Comparison of ENCODE assay signal across 21 mouse cellular contexts in genomic region chr2:10195162-10195561, GRCm38 (mm10). TPM values are rescaled to one million over a fixed set of nuclear protein-coding genes. Genes with fewer than 3 reads are reported as not detected.
DNase-seq lines count a peak whose midpoint lies in the region; ATAC-seq lines count a peak whose summit lies in the region.
"Had no signal": no experiment of that assay in that cellular context is flagged by ENCODE, and none has a peak within 500 bp of the region (broad histone marks: within the 10 kb centered on the region; RNA-seq: fewer than 3 reads in every experiment).

No protein-coding gene starts in this region.

- no peaks in the 10 kb centered on the region for H3K27me3 ChIP-seq in hindbrain, embryonic 11.5 days (ENCODE audit: control insufficient read depth, insufficient read depth, low read length)
- no peaks in the 10 kb centered on the region for H3K27me3 ChIP-seq in hindbrain, embryonic 16.5 days (replicated peaks; ENCODE audit: control insufficient read depth, insufficient read depth, low read length)
- no peaks in the 10 kb centered on the region for H3K27me3 ChIP-seq in midbrain, embryonic 11.5 days (ENCODE audit: control insufficient read depth, insufficient read depth, low read length)
- H3K27me3 ChIP-seq in midbrain, embryonic 16.5 days (ENCODE audit: control insufficient read depth, insufficient read depth, low read depth, low read length) = no peaks in the 10 kb centered on the region
- H3K27me3 ChIP-seq in kidney, embryonic 15.5 days = no peaks in the 10 kb centered on the region
- H3K27me3 ChIP-seq: midbrain, embryonic 15.5 days had no signal

- ATAC-seq in hindbrain, embryonic 11.5 days (ENCODE audit: low FRiP score) = no peak
- no peak for ATAC-seq in hindbrain, embryonic 16.5 days
- no peak for ATAC-seq in midbrain, embryonic 11.5 days (ENCODE audit: low FRiP score)
- no peak for ATAC-seq in midbrain, embryonic 16.5 days
- peak; percentile 61 for ATAC-seq in megakaryocyte progenitor cell, adult 5-6 weeks (replicated peaks; ENCODE audit: poor library complexity)
- ATAC-seq in kidney, embryonic 15.5 days (replicated peaks; ENCODE audit: low FRiP score) = no peak
- ATAC-seq: forebrain, embryonic 14.5 days; midbrain, embryonic 15.5 days had no signal

- no peak overlapping the region for H3K27ac ChIP-seq in hindbrain, embryonic 11.5 days (ENCODE audit: low read depth, low read length)
- no peak overlapping the region for H3K27ac ChIP-seq in hindbrain, embryonic 16.5 days (ENCODE audit: low read depth, low read length)
- H3K27ac ChIP-seq in midbrain, embryonic 11.5 days (ENCODE audit: low read depth, low read length) = no peak overlapping the region
- H3K27ac ChIP-seq in midbrain, embryonic 16.5 days (ENCODE audit: low read length) = no peak overlapping the region
- no peak overlapping the region for H3K27ac ChIP-seq in kidney, embryonic 15.5 days
- H3K27ac ChIP-seq: gastrocnemius, adult 2 months; heart, embryonic 10.5 days; midbrain, embryonic 15.5 days had no signal

- no peak overlapping the region for H3K4me3 ChIP-seq in hindbrain, embryonic 11.5 days (ENCODE audit: low read depth, low read length)
- no peak overlapping the region for H3K4me3 ChIP-seq in hindbrain, embryonic 16.5 days (ENCODE audit: low read length)
- H3K4me3 ChIP-seq in midbrain, embryonic 11.5 days (ENCODE audit: low read depth, low read length) = no peak overlapping the region
- no peak overlapping the region for H3K4me3 ChIP-seq in midbrain, embryonic 16.5 days (ENCODE audit: low read depth, low read length)
- no peak overlapping the region for H3K4me3 ChIP-seq in kidney, embryonic 15.5 days (replicated peaks)
- H3K4me3 ChIP-seq: gastrocnemius, adult 2 months; heart, embryonic 10.5 days; midbrain, embryonic 15.5 days had no signal

- H3K9ac ChIP-seq in hindbrain, embryonic 11.5 days (ENCODE audit: low read depth, low read length) = no peak overlapping the region
- no peak overlapping the region for H3K9ac ChIP-seq in hindbrain, embryonic 16.5 days (ENCODE audit: low read depth, low read length)
- H3K9ac ChIP-seq in midbrain, embryonic 11.5 days (ENCODE audit: low read length) = no peak overlapping the region
- no peak overlapping the region for H3K9ac ChIP-seq in midbrain, embryonic 16.5 days (ENCODE audit: low read depth, low read length)
- no peak overlapping the region for H3K9ac ChIP-seq in kidney, embryonic 15.5 days
- H3K9ac ChIP-seq: midbrain, embryonic 15.5 days had no signal

- H3K4me2 ChIP-seq in hindbrain, embryonic 11.5 days (replicated peaks; ENCODE audit: low read depth, low read length) = no peak overlapping the region
- H3K4me2 ChIP-seq in hindbrain, embryonic 16.5 days (ENCODE audit: low read length) = no peak overlapping the region
- no peak overlapping the region for H3K4me2 ChIP-seq in midbrain, embryonic 11.5 days
- no peak overlapping the region for H3K4me2 ChIP-seq in midbrain, embryonic 16.5 days (ENCODE audit: low read length)
- no peak overlapping the region for H3K4me2 ChIP-seq in kidney, embryonic 15.5 days
- H3K4me2 ChIP-seq: midbrain, embryonic 15.5 days had no signal

- H3K9me3 ChIP-seq in hindbrain, embryonic 11.5 days (ENCODE audit: control insufficient read depth, low read length) = no peaks in the 10 kb centered on the region
- H3K9me3 ChIP-seq in hindbrain, embryonic 16.5 days (ENCODE audit: control insufficient read depth, low read length) = no peaks in the 10 kb centered on the region
- no peaks in the 10 kb centered on the region for H3K9me3 ChIP-seq in midbrain, embryonic 11.5 days (ENCODE audit: control insufficient read depth, low read length)
- no peaks in the 10 kb centered on the region for H3K9me3 ChIP-seq in midbrain, embryonic 16.5 days (replicated peaks; ENCODE audit: control insufficient read depth, low read length, poor library complexity, severe bottlenecking)
- no peaks in the 10 kb centered on the region for H3K9me3 ChIP-seq in kidney, embryonic 15.5 days (replicated peaks)
- H3K9me3 ChIP-seq: heart, embryonic 10.5 days; midbrain, embryonic 15.5 days had no signal

- H3K4me1 ChIP-seq in hindbrain, embryonic 11.5 days (replicated peaks; ENCODE audit: control insufficient read depth, insufficient read depth, low read length) = no peaks in the 10 kb centered on the region
- H3K4me1 ChIP-seq in hindbrain, embryonic 16.5 days (ENCODE audit: control insufficient read depth, insufficient read depth, low read depth, low read length) = no peaks in the 10 kb centered on the region
- no peaks in the 10 kb centered on the region for H3K4me1 ChIP-seq in midbrain, embryonic 11.5 days (ENCODE audit: control insufficient read depth, insufficient read depth, low read length)
- H3K4me1 ChIP-seq in midbrain, embryonic 16.5 days (ENCODE audit: control insufficient read depth, insufficient read depth, low read length) = no peaks in the 10 kb centered on the region
- H3K4me1 ChIP-seq in kidney, embryonic 15.5 days = no peaks in the 10 kb centered on the region
- H3K4me1 ChIP-seq: heart, embryonic 10.5 days; midbrain, embryonic 15.5 days had no signal

- WGBS in hindbrain, embryonic 11.5 days = 72% methylated on average over 3 of the region's 3 CpGs
- 82% methylated on average over 3 of the region's 3 CpGs for WGBS in hindbrain, embryonic 16.5 days
- 86% methylated on average over 3 of the region's 3 CpGs for WGBS in midbrain, embryonic 11.5 days
- 94% methylated on average over 2 of the region's 3 CpGs for WGBS in midbrain, embryonic 16.5 days
- WGBS in kidney, embryonic 15.5 days = 80% methylated on average over 3 of the region's 3 CpGs

- H3K36me3 ChIP-seq in hindbrain, embryonic 11.5 days (ENCODE audit: control insufficient read depth, insufficient read depth, low read length) = no peaks in the 10 kb centered on the region
- no peaks in the 10 kb centered on the region for H3K36me3 ChIP-seq in hindbrain, embryonic 16.5 days (ENCODE audit: control insufficient read depth, insufficient read depth, low read length)
- H3K36me3 ChIP-seq in midbrain, embryonic 11.5 days (ENCODE audit: control insufficient read depth, insufficient read depth, low read length) = no peaks in the 10 kb centered on the region
- no peaks in the 10 kb centered on the region for H3K36me3 ChIP-seq in midbrain, embryonic 16.5 days (ENCODE audit: control insufficient read depth, insufficient read depth, low read length)
- no peaks in the 10 kb centered on the region for H3K36me3 ChIP-seq in kidney, embryonic 15.5 days
- H3K36me3 ChIP-seq: heart, embryonic 10.5 days; midbrain, embryonic 15.5 days had no signal

- DNase-seq in hindbrain, embryonic 11.5 days (ENCODE audit: low spot score) = peak; percentile 5
- peak; percentile 17 for DNase-seq in midbrain, embryonic 11.5 days (ENCODE audit: low spot score, missing footprints)
- DNase-seq in MEL-GATA-1-ER (ENCODE audit: extremely low read depth, low read depth) = peak; percentile 16
- no peak for DNase-seq in adrenal gland, adult 8-10 months
- DNase-seq: adrenal gland, postnatal 36 days; cerebellum, adult 11 months; gastrocnemius, adult 2 months; heart, postnatal 36 days; kidney, postnatal 14 days; lung, postnatal 10 days; retina, postnatal 1 day; spleen, adult 18-20 months; thymus, adult 18-20 months had no signal

RNA-seq across cellular contexts. Expression of gene Itih5, which starts 41.8 kb away (rescaled TPM):
- polyA plus RNA-seq in hindbrain, embryonic 11.5 days (2014; fragmentation: Nextera tagmentation; extraction: Ambion mirVana) = 5.3 and 5.6 TPM in 2 replicates
- 9.8 and 10.9 TPM in 2 replicates for polyA plus RNA-seq in hindbrain, embryonic 16.5 days (2015; fragmentation: Nextera tagmentation; extraction: Ambion mirVana)
- polyA plus RNA-seq in midbrain, embryonic 11.5 days (2014; fragmentation: Nextera tagmentation; extraction: Ambion mirVana) = 7.4 and 7.6 TPM in 2 replicates
- 5.8 and 6.5 TPM in 2 replicates for polyA plus RNA-seq in midbrain, embryonic 16.5 days (2015; fragmentation: Nextera tagmentation; extraction: Ambion mirVana)
- total RNA-seq in megakaryocyte progenitor cell, adult 5-6 weeks (2015) = 4.9 and 5.9 TPM in 2 replicates
- total RNA-seq in megakaryocyte progenitor cell, adult 5-6 weeks (2017) = 4.8 and 6.8 TPM in 2 replicates
- 5.8 and 6.9 TPM in 2 replicates for polyA plus RNA-seq in kidney, embryonic 15.5 days (2015; fragmentation: Nextera tagmentation; extraction: Ambion mirVana)
- total RNA-seq in adrenal gland, adult 8-10 months (2022) = 10 to 100 TPM; 25.9 to 65.0 (median 44.1) TPM
- polyA plus RNA-seq: C2C12 had no signal
